Mouse (Mus musculus) bone marrow, adult 2 months (tissue): ENCODE results near the gene Klhdc3. TPM values are rescaled to one million over a fixed set of nuclear protein-coding genes. Genes with fewer than 3 reads are reported as not detected.

Experiments used
- H3K27ac ChIP-seq: fragments of 200-500 bp; 2 replicates; pipeline ENCODE4 v1.5.1; 2012; ENCODE audit warnings: low read depth, mild to moderate bottlenecking, control low read depth, inconsistent platforms, low read length; ENCODE audit not compliant: control insufficient read depth, poor library complexity, insufficient read depth
- H3K4me1 ChIP-seq: fragments of 200-500 bp; 2 replicates; pipeline ENCODE4 v1.6.1; 2011; ENCODE audit warnings: low read length; ENCODE audit not compliant: control insufficient read depth, insufficient read depth
- H3K4me3 ChIP-seq: fragments of 200-500 bp; replicated peaks from 2 replicates; pipeline ENCODE3; 2011; ENCODE audit warnings: mild to moderate bottlenecking, low read depth, low read length, control low read depth; ENCODE audit not compliant: control insufficient read depth
- CTCF ChIP-seq: fragments of 200-500 bp; IDR thresholded peaks from 2 replicates; pipeline ENCODE4 v1.5.1; 2011; ENCODE audit warnings: low read length, control low read depth; ENCODE audit not compliant: control insufficient read depth, insufficient read depth
- POLR2A ChIP-seq: fragments of 200-500 bp; IDR thresholded peaks from 2 replicates; pipeline ENCODE4 v1.6.1; 2011; ENCODE audit warnings: low read depth, mild to moderate bottlenecking, control low read depth, low read length, borderline replicate concordance; ENCODE audit not compliant: control insufficient read depth
- WGBS: fragments of 180-500 bp; shearing (Covaris S2); methylation state at CpG from one replicate; pipeline ENCODE4 v1.1.7; 2018; 5-methylcytosine and 5-hydroxymethylcytosine counted together
- polyA plus RNA-seq: library from polyadenylated mRNA; stranded (reverse); fragments of >200 nt; gene quantifications from 2 replicates; pipeline ENCODE4 v1.2.4, GENCODE M21; 2011; ENCODE audit warnings: low replicate concordance; ENCODE audit not compliant: missing spikeins, insufficient read depth, insufficient read length

Klhdc3 gene
- 37.6 and 41.7 TPM in 2 replicates for polyA plus RNA-seq

DNA sequence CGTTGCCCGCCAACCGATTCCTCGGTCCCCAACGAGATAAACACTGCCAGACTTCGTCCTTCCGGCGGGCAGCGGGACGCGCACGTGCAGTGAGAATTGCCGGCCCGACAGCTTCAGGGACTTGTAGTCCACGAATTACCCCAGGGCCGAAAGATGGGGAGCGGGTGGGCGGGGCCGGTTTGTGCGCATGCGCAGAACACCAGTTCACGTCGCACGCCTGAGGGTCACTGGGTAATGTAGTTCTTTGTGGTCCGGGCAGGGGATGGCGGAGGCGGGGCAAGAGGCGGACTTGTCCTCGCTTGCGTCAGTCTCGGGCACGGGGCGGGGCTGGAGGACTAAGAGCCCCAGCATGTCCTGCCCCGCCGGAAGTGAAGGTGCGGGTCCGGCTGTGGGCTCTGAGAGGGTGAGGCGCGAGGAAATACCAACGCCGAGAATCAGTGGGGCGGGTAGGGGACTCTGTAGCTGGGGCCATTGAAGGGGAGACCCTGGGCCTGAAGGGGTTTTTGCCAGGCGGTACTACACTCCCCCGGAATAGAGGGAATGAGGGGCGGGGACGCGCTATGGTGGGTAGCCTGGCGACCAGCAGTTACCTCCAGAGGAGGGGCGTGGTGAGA, at the start of gene Klhdc3:
TSS of gene Klhdc3 (minus strand) at position 155 of the 614 bp plus-strand sequence.
- Histone ChIP-seq H3K27ac (peak within 1 kb of the TSS; percentile 80), H3K4me1 (peaks cover 4% of the 10 kb centered on the region), H3K4me3 (peak within 1 kb of the TSS; percentile 83)
- TF ChIP-seq POLR2A, result peak; percentile 42; the same call in 1 of the 2 replicates
- no peak for TF ChIP-seq CTCF
- WGBS, result under 1% methylated on average over 49 of the region's 49 CpGs

DNA sequence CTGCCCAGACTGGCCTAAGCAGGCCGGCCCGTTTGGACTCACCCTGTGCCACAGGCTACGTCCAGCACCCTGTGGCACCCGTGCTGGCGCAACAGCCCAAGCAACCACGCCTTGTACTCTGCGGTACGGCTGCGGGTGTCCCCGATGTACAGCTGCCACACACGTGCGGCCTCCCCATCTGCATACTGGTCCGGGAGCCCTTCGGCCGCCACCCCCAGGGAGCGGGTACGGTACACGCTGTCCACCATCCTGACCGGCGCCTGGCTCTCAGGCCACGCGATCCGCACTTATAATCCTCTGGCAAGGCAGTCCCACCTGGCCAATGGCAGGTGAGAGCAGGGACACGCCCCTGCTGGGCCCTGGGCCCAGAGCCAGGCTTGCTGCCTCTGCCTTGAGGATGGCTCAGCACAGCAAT, 48.2 kb upstream of the Klhdc3 start, which contains the start of gene Gnmt:
TSS of gene Gnmt (minus strand) at position 265 of the 415 bp plus-strand sequence.
- H3K4me1 ChIP-seq, result no peaks in the 10 kb centered on the region
- no peak within 1 kb of the TSS for H3K4me3 ChIP-seq
- WGBS, result 59% methylated on average over 24 of the region's 24 CpGs
- no peak for TF ChIP-seq CTCF
- no peak for TF ChIP-seq POLR2A
- no peak within 1 kb of the TSS for H3K27ac ChIP-seq

DNA sequence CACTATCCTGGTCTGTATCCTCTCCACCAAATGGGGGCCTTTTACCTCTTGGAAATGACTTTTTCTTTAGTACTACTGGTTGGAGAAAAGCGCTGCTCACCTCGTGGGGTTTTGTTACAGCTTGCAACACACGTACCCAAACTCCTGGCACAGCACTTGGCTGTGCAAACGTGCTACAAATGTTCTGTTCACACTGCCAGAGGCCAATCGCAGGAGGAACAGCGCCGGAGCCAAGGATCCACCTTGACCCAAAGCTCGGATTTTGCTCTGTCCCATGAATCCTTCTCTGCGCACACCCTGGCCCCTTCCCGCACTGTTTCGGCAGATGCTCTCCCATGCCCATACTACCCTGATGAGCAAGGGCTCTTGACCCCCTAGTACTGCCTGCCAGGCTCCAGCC, 47.8 kb upstream of the Klhdc3 start:
- Histone ChIP-seq H3K4me3 (no peak overlapping the region), H3K4me1 (no peaks in the 10 kb centered on the region), H3K27ac (no peak overlapping the region)
- TF ChIP-seq POLR2A (no peak), CTCF (no peak)
- 73% methylated on average over 11 of the region's 11 CpGs for WGBS

DNA sequence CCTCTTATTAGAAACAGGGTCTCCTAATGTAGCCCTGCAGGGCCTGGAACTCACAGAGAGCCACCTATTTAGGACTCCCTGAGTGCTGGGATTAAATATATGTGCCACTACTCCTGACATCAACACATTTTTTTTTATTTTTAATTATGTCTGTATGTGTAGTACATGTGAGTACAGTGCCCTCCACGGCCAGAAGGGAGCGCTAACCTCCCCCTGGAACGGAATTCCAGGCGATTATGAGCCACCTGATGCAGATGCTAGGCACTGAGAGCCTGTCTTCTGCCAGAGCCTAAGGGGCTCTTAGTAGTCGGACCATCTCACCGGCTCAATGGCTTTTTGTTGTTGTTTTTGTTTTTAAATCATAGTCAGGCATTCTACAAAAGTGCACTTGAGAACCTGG, 47.3 kb upstream of the Klhdc3 start:
- Histone ChIP-seq H3K4me3 (no peak overlapping the region), H3K4me1 (no peaks in the 10 kb centered on the region), H3K27ac (no peak overlapping the region)
- WGBS, result 56% methylated on average over 6 of the region's 6 CpGs
- TF ChIP-seq POLR2A (no peak), CTCF (peak; percentile 37; the same call in 1 of the 2 replicates)

DNA sequence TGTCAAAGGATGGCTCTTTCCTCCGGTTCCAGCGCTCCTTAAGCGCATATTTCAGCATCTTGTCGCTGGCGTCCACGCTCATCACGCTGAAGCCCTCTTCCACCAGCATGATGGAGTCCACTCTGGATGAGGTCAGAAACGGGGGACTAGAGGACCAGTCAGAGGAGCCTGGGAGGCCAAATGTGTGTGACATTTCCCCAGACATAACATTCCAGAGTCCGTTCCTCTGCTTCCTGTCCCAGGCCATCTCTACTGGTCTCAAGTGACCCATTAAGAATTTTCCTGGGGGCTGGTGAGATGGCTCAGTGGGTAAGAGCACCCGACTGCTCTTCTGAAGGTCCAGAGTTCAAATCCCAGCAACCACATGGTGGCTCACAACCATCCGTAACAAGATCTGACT, 46.6 kb upstream of the Klhdc3 start:
- Histone ChIP-seq H3K4me3 (no peak overlapping the region), H3K4me1 (no peaks in the 10 kb centered on the region), H3K27ac (no peak overlapping the region)
- no peak for TF ChIP-seq POLR2A
- no peak for TF ChIP-seq CTCF
- WGBS, result 88% methylated on average over 11 of the region's 11 CpGs

DNA sequence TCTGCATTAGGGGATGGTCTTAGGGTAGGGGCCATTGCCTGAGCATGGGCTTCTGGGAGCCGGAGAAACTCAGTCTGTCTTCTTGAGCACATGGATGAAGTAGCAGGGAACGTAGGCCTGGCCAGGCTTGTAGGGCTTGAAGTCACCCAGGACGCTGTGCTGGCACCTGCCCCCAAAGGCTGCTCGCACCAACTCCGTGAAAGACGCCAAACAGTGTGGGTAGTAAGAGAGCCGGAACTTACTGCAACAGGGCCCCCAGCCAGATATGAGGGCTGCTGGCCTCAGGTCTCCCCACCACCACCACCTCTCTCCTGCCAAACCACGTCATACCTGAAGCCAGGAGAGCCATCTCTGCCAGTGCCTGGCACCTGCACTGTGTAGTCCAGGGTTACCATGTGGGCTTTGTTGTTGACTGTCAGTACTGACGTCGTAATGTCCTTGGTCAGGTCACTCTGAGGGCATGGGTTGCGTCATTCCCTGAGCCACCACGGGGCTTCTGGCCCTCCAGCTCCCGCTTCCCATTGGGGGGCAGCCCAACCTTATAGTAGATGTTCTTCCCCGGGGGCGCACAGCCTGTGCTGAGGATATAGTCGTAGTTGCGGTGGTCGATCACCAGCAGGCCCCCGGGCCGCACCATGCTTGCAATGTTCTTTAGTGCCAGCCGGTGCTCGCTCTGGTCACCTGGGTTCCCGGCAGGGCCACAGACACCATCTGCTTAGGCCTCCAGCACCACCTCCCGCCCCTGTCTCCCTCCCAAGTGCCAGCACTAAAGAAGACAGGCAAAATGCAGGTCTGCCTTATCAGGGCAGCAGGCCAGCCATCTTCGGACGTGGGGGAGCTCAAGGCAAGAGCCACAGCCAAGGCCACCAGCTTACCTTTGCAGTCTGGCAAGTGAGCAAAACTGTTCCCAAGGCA, 45.3 kb upstream of the Klhdc3 start:
- WGBS, result 82% methylated on average over 26 of the region's 26 CpGs
- Histone ChIP-seq H3K4me1 (no peaks in the 10 kb centered on the region), H3K4me3 (no peak overlapping the region), H3K27ac (no peak overlapping the region)
- TF ChIP-seq POLR2A (no peak), CTCF (no peak)

DNA sequence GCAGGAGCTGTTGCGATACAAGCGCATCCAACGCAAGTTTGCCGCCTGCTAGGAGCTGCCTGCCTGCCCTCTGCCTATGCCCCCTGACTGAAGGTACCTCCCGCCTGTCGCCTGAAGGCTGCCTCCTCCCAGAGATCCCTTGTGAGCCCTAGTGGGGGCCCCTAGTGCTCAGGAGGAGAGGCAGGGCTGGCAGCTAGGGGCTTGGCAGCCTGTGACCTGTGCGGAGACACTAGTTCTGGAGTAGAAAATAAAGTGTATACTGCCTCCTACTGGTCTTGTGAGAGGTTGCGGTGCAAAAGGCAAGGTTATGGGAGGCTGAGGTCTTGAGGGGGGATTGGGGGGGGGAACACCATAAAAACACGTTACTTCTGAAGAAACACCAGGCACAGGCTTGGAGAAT, 44.6 kb upstream of the Klhdc3 start:
- no peak overlapping the region for H3K27ac ChIP-seq
- WGBS, result 78% methylated on average over 9 of the region's 9 CpGs
- no peak for TF ChIP-seq POLR2A
- peak; percentile 49; the same call in 1 of the 2 replicates for TF ChIP-seq CTCF

DNA sequence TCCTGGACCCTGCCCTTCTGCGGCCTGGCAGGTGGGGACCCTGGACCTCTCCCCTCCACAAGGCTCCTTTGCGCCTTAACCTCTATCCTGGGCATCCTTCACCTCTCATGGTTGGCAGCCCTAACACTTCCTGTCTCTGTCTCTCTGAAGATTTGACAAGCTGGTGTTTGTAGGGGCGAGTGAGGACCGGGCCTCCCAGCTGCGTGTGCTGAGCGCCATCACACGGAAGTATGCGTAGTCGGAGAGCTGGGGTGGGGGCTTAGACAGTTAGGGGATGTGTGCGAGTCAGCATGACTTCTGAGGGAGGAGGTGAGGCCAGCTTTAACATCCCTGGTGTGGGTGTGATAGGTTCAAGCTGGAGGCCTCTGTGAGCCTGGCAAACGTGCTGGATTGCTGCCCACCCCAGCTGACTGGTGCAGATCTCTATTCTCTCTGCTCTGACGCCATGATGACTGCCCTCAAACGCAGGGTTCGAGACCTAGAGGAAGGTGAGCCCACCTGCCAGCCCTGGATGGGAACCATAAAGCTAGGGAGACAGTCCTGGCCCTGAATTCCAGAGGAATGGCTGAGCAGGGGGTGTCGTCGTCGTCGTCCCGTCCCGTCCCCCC, 43.9 kb upstream of the Klhdc3 start:
- TF ChIP-seq POLR2A, result no peak
- TF ChIP-seq CTCF, result no peak
- H3K27ac ChIP-seq, result no peak overlapping the region
- 83% methylated on average over 19 of the region's 20 CpGs for WGBS
- H3K4me3 ChIP-seq, result no peak overlapping the region
- no peaks in the 10 kb centered on the region for H3K4me1 ChIP-seq

More for the DNA sequence above, 44.6 kb upstream of the Klhdc3 start:
- H3K4me1 ChIP-seq, result no peaks in the 10 kb centered on the region
- H3K4me3 ChIP-seq, result no peak overlapping the region
